ENCODE assay signal across 8 mouse cellular contexts in the genomic region with DNA sequence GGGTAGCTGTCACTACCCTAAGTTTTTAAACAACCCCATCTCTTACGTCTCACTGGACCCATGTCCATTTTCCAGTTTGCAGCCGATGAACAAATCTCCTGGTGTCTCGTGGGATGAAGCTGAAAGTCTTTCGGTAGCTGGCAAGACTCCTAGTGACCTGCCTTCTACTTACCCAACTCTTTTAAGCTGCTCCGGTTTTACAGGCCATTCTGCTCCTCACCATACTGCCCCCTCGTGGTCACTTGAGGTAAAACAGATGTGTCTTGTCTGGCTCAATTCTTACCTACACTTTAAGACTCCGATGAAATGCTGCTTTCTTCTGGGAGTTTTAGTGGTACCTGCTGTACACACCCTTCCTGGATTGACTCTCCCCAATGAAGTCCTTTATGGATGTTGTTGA. TPM values are rescaled to one million over a fixed set of nuclear protein-coding genes. Genes with fewer than 3 reads are reported as not detected.
DNase-seq lines count a peak whose midpoint lies in the region; ATAC-seq lines count a peak whose summit lies in the region.

No protein-coding gene starts in this region.

- H3K27ac ChIP-seq in kidney, embryonic 14.5 days (ENCODE audit: low read depth, low read length), result no peak overlapping the region

- H3K27me3 ChIP-seq in kidney, embryonic 14.5 days (ENCODE audit: control insufficient read depth, insufficient read depth, low read length), result no peaks in the 10 kb centered on the region

- no peak overlapping the region for H3K9ac ChIP-seq in kidney, embryonic 14.5 days (ENCODE audit: low read depth, low read length)

- no peaks in the 10 kb centered on the region for H3K4me1 ChIP-seq in kidney, embryonic 14.5 days (ENCODE audit: control insufficient read depth, insufficient read depth, low read length)

- H3K9me3 ChIP-seq in kidney, embryonic 14.5 days (ENCODE audit: control insufficient read depth, low read length), result no peaks in the 10 kb centered on the region

- peak; percentile 35 for DNase-seq in kidney, adult 11 months
- DNase-seq in ZHBTc4 (ENCODE audit: low read depth, low spot score), result peak; percentile 84
- peak; percentile 48 to 80 for DNase-seq in cerebellum, postnatal 25 days
- DNase-seq in heart, postnatal 14 days, result peak; percentile 65 to 81
- DNase-seq in left cerebral cortex, postnatal 36 days (ENCODE audit: low spot score in 2 of 2), result peak; percentile 29 to 43
- DNase-seq in ovary, postnatal 14 days (ENCODE audit: low spot score), result peak; percentile 66
- DNase-seq in thymus, postnatal 25 days, result peak; percentile 78

- intact Hi-C loops in heart, postnatal 14 days (cut with DNase I), result no loop called here
- intact Hi-C loops in left cerebral cortex, postnatal 36 days (cut with DNase I), result no loop called here

- no peak overlapping the region for H3K4me3 ChIP-seq in kidney, embryonic 14.5 days (ENCODE audit: low read length)

- no peaks in the 10 kb centered on the region for H3K36me3 ChIP-seq in kidney, embryonic 14.5 days (ENCODE audit: control insufficient read depth, insufficient read depth, low read length)

- no peak overlapping the region for H3K4me2 ChIP-seq in kidney, embryonic 14.5 days (replicated peaks; ENCODE audit: low read depth, low read length)

- no peak for ATAC-seq in kidney, embryonic 14.5 days (ENCODE audit: low FRiP score, low TSS enrichment)

- 58% methylated on average over 7 of the region's 7 CpGs for WGBS in kidney, embryonic 14.5 days

RNA-seq across cellular contexts. Expression of gene Naa30, which starts 18.2 kb away (rescaled TPM):
- polyA plus RNA-seq in kidney, embryonic 14.5 days (2014; fragmentation: Nextera tagmentation; extraction: Ambion mirVana), result 13.2 and 16.1 TPM in 2 replicates
- 10 to 100 TPM; 20.4 to 24.7 TPM for total RNA-seq in heart, postnatal 14 days (2021)
- 10 to 100 TPM; 31.5 to 39.0 TPM for total RNA-seq in left cerebral cortex, postnatal 36 days (2021)
